Mouse (Mus musculus) forebrain, embryonic 16.5 days (tissue): ENCODE results near the gene Btnl2. TPM values are rescaled to one million over a fixed set of nuclear protein-coding genes. Genes with fewer than 3 reads are reported as not detected.

ENCODE experiments used
- ATAC-seq: fragments of 200-750 bp; cut with Nextera tagmentation; 2 replicates; pipeline ENCODE4 v1.8.0; 2017; ENCODE audit warnings: mild to moderate bottlenecking, moderate library complexity
- H3K27ac ChIP-seq: fragments of 300-500 bp; sonication (generic); 2 replicates; pipeline ENCODE4 v1.5.1; 2014; ENCODE audit warnings: low read length, control low read depth
- H3K27me3 ChIP-seq: fragments of 300-500 bp; sonication (generic); replicated peaks from 2 replicates; pipeline ENCODE4 v1.6.1; 2014; ENCODE audit warnings: low read length; ENCODE audit not compliant: control insufficient read depth, insufficient read depth
- H3K36me3 ChIP-seq: fragments of 300-500 bp; sonication (generic); 2 replicates; pipeline ENCODE4 v1.6.1; 2014; ENCODE audit not compliant: control insufficient read depth, insufficient read depth
- H3K4me1 ChIP-seq: fragments of 300-500 bp; sonication (generic); replicated peaks from 2 replicates; pipeline ENCODE4 v1.6.1; 2014; ENCODE audit warnings: low read length; ENCODE audit not compliant: control insufficient read depth, insufficient read depth
- H3K4me2 ChIP-seq: fragments of 300-500 bp; sonication (generic); 2 replicates; pipeline ENCODE4 v1.6.1; 2014; ENCODE audit warnings: mild to moderate bottlenecking, low read length, control low read depth
- H3K4me3 ChIP-seq: fragments of 300-500 bp; sonication (generic); replicated peaks from 2 replicates; pipeline ENCODE4 v1.5.1; 2014; ENCODE audit warnings: mild to moderate bottlenecking, low read length, control low read depth
- H3K9ac ChIP-seq: fragments of 300-500 bp; sonication (generic); replicated peaks from 2 replicates; pipeline ENCODE4 v1.6.1; 2014; ENCODE audit warnings: low read depth, low read length, control low read depth
- H3K9me3 ChIP-seq: fragments of 300-500 bp; sonication (generic); 2 replicates; pipeline ENCODE4 v1.6.1; 2016; ENCODE audit warnings: low read length; ENCODE audit not compliant: control insufficient read depth
- WGBS: fragments of 180-500 bp; shearing (Covaris S2); extraction: QIAGEN DNeasy Blood & Tissue Kit; methylation state at CpG from one replicate; pipeline ENCODE4 v1.1.7; 2014; 5-methylcytosine and 5-hydroxymethylcytosine counted together
- polyA plus RNA-seq: library from polyadenylated mRNA; unstranded; fragments of >200 nt; fragmentation: Nextera tagmentation; extraction: Ambion mirVana; gene quantifications from 2 replicates; pipeline ENCODE4 v1.2.1, GENCODE M21; 2015

Btnl2 gene
- polyA plus RNA-seq, 1 experiment from 2014 or later, result not detected

- H3K27ac ChIP-seq, result no peak overlapping the region
- H3K4me2 ChIP-seq, result no peak overlapping the region
- no peaks in the 10 kb centered on the region for H3K4me1 ChIP-seq
- no peaks in the 10 kb centered on the region for H3K36me3 ChIP-seq
- H3K9ac ChIP-seq, result no peak overlapping the region
- H3K9me3 ChIP-seq, result no peaks in the 10 kb centered on the region
- 80% methylated on average over 10 of the region's 10 CpGs for WGBS
- no peaks in the 10 kb centered on the region for H3K27me3 ChIP-seq
- H3K4me3 ChIP-seq, result no peak overlapping the region
- ATAC-seq, result no peak
These were observed 10.4 kb downstream of the Btnl2 start for GRCm38 (mm10) chr17:34365031-34365430.

GRCm38 (mm10) chr17:34370563-34370962 is 15.9 kb downstream of the Btnl2 start:
- no peaks in the 10 kb centered on the region for H3K9me3 ChIP-seq
- H3K4me3 ChIP-seq, result no peak overlapping the region
- no peak overlapping the region for H3K27ac ChIP-seq
- no peaks in the 10 kb centered on the region for H3K4me1 ChIP-seq
- no peaks in the 10 kb centered on the region for H3K36me3 ChIP-seq
- H3K9ac ChIP-seq, result no peak overlapping the region
- WGBS, result 89% methylated on average over 4 of the region's 4 CpGs
- H3K27me3 ChIP-seq, result no peaks in the 10 kb centered on the region
- no peak overlapping the region for H3K4me2 ChIP-seq
- no peak for ATAC-seq

GRCm38 (mm10) chr17:34373055-34373709 is 18.6 kb downstream of the Btnl2 start:
- Histone ChIP-seq H3K27ac (no peak overlapping the region), H3K4me3 (no peak overlapping the region), H3K9ac (no peak overlapping the region), H3K9me3 (no peaks in the 10 kb centered on the region), H3K4me1 (no peaks in the 10 kb centered on the region), H3K36me3 (no peaks in the 10 kb centered on the region), H3K4me2 (no peak overlapping the region), H3K27me3 (no peaks in the 10 kb centered on the region)
- ATAC-seq, result no peak
- 85% methylated on average over 6 of the region's 6 CpGs for WGBS

- WGBS, result 81% methylated on average over 2 of the region's 2 CpGs
- ATAC-seq, result no peak
These were observed 22.2 kb downstream of the Btnl2 start, which contains the start of gene Btnl1 for GRCm38 (mm10) chr17:34376847-34377246. TSS of gene Btnl1 (plus strand) at chr17:34377132.

GRCm38 (mm10) chr17:34377450-34378209 is 23.0 kb downstream of the Btnl2 start:
- no peak overlapping the region for H3K4me2 ChIP-seq
- no peaks in the 10 kb centered on the region for H3K27me3 ChIP-seq
- H3K9me3 ChIP-seq, result no peaks in the 10 kb centered on the region
- H3K27ac ChIP-seq, result no peak overlapping the region
- 55% methylated on average over 6 of the region's 6 CpGs for WGBS
- no peak overlapping the region for H3K9ac ChIP-seq
- no peak for ATAC-seq
- no peaks in the 10 kb centered on the region for H3K36me3 ChIP-seq
- no peak overlapping the region for H3K4me3 ChIP-seq
- no peaks in the 10 kb centered on the region for H3K4me1 ChIP-seq

More at GRCm38 (mm10) chr17:34376847-34377246, 22.2 kb downstream of the Btnl2 start, which contains the start of gene Btnl1:
- no peak within 1 kb of the TSS for H3K9ac ChIP-seq
- H3K27me3 ChIP-seq, result no peaks in the 10 kb centered on the region
- H3K36me3 ChIP-seq, result no peaks in the 10 kb centered on the region
- no peak within 1 kb of the TSS for H3K27ac ChIP-seq
- H3K9me3 ChIP-seq, result no peaks in the 10 kb centered on the region
- H3K4me3 ChIP-seq, result no peak within 1 kb of the TSS
- H3K4me2 ChIP-seq, result no peak within 1 kb of the TSS
- H3K4me1 ChIP-seq, result no peaks in the 10 kb centered on the region

- no peaks in the 10 kb centered on the region for H3K4me1 ChIP-seq
- H3K27ac ChIP-seq, result no peak overlapping the region
- no peaks in the 10 kb centered on the region for H3K9me3 ChIP-seq
- H3K36me3 ChIP-seq, result no peaks in the 10 kb centered on the region
- 67% methylated on average over 2 of the region's 2 CpGs for WGBS
- ATAC-seq, result no peak
- no peak overlapping the region for H3K4me3 ChIP-seq
- no peaks in the 10 kb centered on the region for H3K27me3 ChIP-seq
- H3K9ac ChIP-seq, result no peak overlapping the region
- H3K4me2 ChIP-seq, result no peak overlapping the region
These were observed 24.1 kb downstream of the Btnl2 start for GRCm38 (mm10) chr17:34378716-34379115.

GRCm38 (mm10) chr17:34379451-34379850 is 24.8 kb downstream of the Btnl2 start:
- H3K9ac ChIP-seq, result no peak overlapping the region
- H3K36me3 ChIP-seq, result no peaks in the 10 kb centered on the region
- no peaks in the 10 kb centered on the region for H3K4me1 ChIP-seq
- H3K4me3 ChIP-seq, result no peak overlapping the region
- WGBS, result 88% methylated on average over 7 of the region's 7 CpGs
- H3K9me3 ChIP-seq, result no peaks in the 10 kb centered on the region
- ATAC-seq, result no peak
- H3K27ac ChIP-seq, result no peak overlapping the region
- no peaks in the 10 kb centered on the region for H3K27me3 ChIP-seq
- no peak overlapping the region for H3K4me2 ChIP-seq

GRCm38 (mm10) chr17:34381876-34382275 is 27.3 kb downstream of the Btnl2 start:
- no peaks in the 10 kb centered on the region for H3K27me3 ChIP-seq
- H3K9me3 ChIP-seq, result no peaks in the 10 kb centered on the region
- 69% methylated on average over 11 of the region's 11 CpGs for WGBS
- H3K27ac ChIP-seq, result no peak overlapping the region
- no peak overlapping the region for H3K4me2 ChIP-seq
- H3K4me3 ChIP-seq, result no peak overlapping the region
- H3K9ac ChIP-seq, result no peak overlapping the region
- H3K4me1 ChIP-seq, result no peaks in the 10 kb centered on the region
- H3K36me3 ChIP-seq, result no peaks in the 10 kb centered on the region
- no peak for ATAC-seq

GRCm38 (mm10) chr17:34383212-34383611 is 28.6 kb downstream of the Btnl2 start:
- no peaks in the 10 kb centered on the region for H3K36me3 ChIP-seq
- H3K27me3 ChIP-seq, result no peaks in the 10 kb centered on the region
- H3K9ac ChIP-seq, result no peak overlapping the region
- no peaks in the 10 kb centered on the region for H3K9me3 ChIP-seq
- 81% methylated on average over 7 of the region's 7 CpGs for WGBS
- no peak overlapping the region for H3K4me3 ChIP-seq
- H3K4me2 ChIP-seq, result no peak overlapping the region
- ATAC-seq, result no peak
- H3K27ac ChIP-seq, result no peak overlapping the region
- no peaks in the 10 kb centered on the region for H3K4me1 ChIP-seq
